Mouse (Mus musculus): Measurements from ENCODE around the gene Hus1. TPM values are rescaled to one million over a fixed set of nuclear protein-coding genes. Genes with fewer than 3 reads are reported as not detected.

The Hus1 gene
- polyA plus RNA-seq, 1 experiment from 2014 or later, result 23.0 TPM

DNA sequence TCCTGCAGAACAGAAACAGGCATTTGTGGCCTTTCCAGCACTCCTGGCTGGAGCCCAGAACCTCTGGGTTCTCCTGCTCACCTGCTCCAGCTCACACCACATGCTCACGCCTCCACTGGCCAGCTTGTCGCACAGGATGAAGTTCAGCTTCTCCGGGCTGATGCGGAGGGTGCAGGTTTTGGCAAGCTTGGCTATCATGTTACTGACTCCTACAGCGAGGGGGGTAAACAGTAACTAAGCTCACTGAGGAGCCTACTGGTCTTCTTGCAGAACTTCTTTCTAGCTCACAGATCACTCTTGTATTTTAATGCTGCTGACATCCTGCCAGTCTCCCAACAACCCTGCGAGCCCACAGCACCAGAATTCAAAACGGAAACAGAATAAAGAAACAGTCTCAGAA, 575 bp downstream of the Hus1 start:
- DNase-seq (ENCODE audit: low spot score) (no peak), ATAC-seq (replicated peaks; ENCODE audit: low FRiP score) (peak; percentile 66)
- Histone ChIP-seq H3K9ac (ENCODE audit: low read depth, low read length) (peak overlapping the region; percentile 96), H3K4me3 (ENCODE audit: low read depth, low read length) (peak overlapping the region; percentile 81), H3K9me3 (ENCODE audit: control insufficient read depth, low read length) (no peaks in the 10 kb centered on the region), H3K27me3 (replicated peaks; ENCODE audit: control insufficient read depth, insufficient read depth, low read length) (no peaks in the 10 kb centered on the region; the same call in 1 of the 2 replicates), H3K36me3 (ENCODE audit: control insufficient read depth, insufficient read depth, low read length) (peaks cover 11% of the 10 kb centered on the region; the same call in 1 of the 2 replicates), H3K27ac (ENCODE audit: low read depth, low read length) (peak overlapping the region; percentile 89), H3K4me2 (peak overlapping the region; percentile 92), H3K4me1 (replicated peaks; ENCODE audit: control insufficient read depth, insufficient read depth, low read length) (peaks cover 6% of the 10 kb centered on the region)
- WGBS, result under 1% methylated on average over 7 of the region's 7 CpGs

GRCm38 (mm10) chr11:9008761-9009160, 2.2 kb downstream of the Hus1 start:
- H3K9ac ChIP-seq (ENCODE audit: low read depth, low read length), result no peak overlapping the region
- ATAC-seq (replicated peaks; ENCODE audit: low FRiP score) (no peak), DNase-seq (ENCODE audit: low spot score) (no peak)
- H3K4me2 ChIP-seq, result no peak overlapping the region
- peaks cover 6% of the 10 kb centered on the region for H3K4me1 ChIP-seq (replicated peaks; ENCODE audit: control insufficient read depth, insufficient read depth, low read length)
- no peaks in the 10 kb centered on the region for H3K9me3 ChIP-seq (ENCODE audit: control insufficient read depth, low read length)
- H3K36me3 ChIP-seq (ENCODE audit: control insufficient read depth, insufficient read depth, low read length), result peaks cover 24% of the 10 kb centered on the region
- 88% methylated on average over 5 of the region's 5 CpGs for WGBS
- no peak overlapping the region for H3K4me3 ChIP-seq (ENCODE audit: low read depth, low read length)
- H3K27me3 ChIP-seq (replicated peaks; ENCODE audit: control insufficient read depth, insufficient read depth, low read length), result no peaks in the 10 kb centered on the region
- H3K27ac ChIP-seq (ENCODE audit: low read depth, low read length), result no peak overlapping the region

GRCm38 (mm10) chr11:8988084-8988483, 22.9 kb downstream of the Hus1 start:
- Histone ChIP-seq H3K9ac (ENCODE audit: low read depth, low read length) (no peak overlapping the region), H3K27ac (ENCODE audit: low read depth, low read length) (no peak overlapping the region), H3K9me3 (ENCODE audit: control insufficient read depth, low read length) (no peaks in the 10 kb centered on the region), H3K4me3 (ENCODE audit: low read depth, low read length) (no peak overlapping the region), H3K4me1 (replicated peaks; ENCODE audit: control insufficient read depth, insufficient read depth, low read length) (no peaks in the 10 kb centered on the region), H3K27me3 (replicated peaks; ENCODE audit: control insufficient read depth, insufficient read depth, low read length) (no peaks in the 10 kb centered on the region), H3K4me2 (no peak overlapping the region), H3K36me3 (ENCODE audit: control insufficient read depth, insufficient read depth, low read length) (peaks cover 16% of the 10 kb centered on the region)
- WGBS, result 64% methylated on average over 4 of the region's 4 CpGs
- DNase-seq (ENCODE audit: low spot score) (no peak), ATAC-seq (replicated peaks; ENCODE audit: low FRiP score) (no peak)

DNA sequence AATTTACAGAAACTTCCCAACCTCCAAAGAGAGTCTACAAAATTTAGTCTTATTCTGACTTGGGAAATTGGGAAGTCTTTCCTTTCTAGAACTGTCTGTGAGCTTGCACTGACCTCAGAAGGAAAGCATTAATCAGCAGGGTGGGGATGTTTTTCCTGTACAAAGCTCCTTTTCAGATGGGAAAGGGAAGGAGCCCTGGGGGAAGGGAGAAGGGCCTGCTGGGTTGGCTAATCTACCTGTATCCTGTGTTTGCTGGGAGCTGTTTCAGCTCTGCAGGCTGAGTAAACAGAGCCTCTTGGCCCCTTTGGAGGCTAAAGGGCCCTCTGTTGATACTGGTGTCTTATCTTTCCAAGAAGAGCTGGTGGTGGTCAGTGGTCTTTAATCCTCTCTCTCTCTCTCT, 24.9 kb downstream of the Hus1 start:
- Histone ChIP-seq H3K4me1 (replicated peaks; ENCODE audit: control insufficient read depth, insufficient read depth, low read length) (no peaks in the 10 kb centered on the region), H3K27ac (ENCODE audit: low read depth, low read length) (no peak overlapping the region), H3K4me3 (ENCODE audit: low read depth, low read length) (no peak overlapping the region), H3K36me3 (ENCODE audit: control insufficient read depth, insufficient read depth, low read length) (no peaks in the 10 kb centered on the region; the same call in 1 of the 2 replicates), H3K9ac (ENCODE audit: low read depth, low read length) (no peak overlapping the region), H3K9me3 (ENCODE audit: control insufficient read depth, low read length) (no peaks in the 10 kb centered on the region), H3K4me2 (no peak overlapping the region), H3K27me3 (replicated peaks; ENCODE audit: control insufficient read depth, insufficient read depth, low read length) (no peaks in the 10 kb centered on the region)
- no peak for DNase-seq (ENCODE audit: low spot score)
- ATAC-seq (replicated peaks; ENCODE audit: low FRiP score), result 0 out of 2 replicates have a peak, but pooled peaks have one; percentile 30

DNA sequence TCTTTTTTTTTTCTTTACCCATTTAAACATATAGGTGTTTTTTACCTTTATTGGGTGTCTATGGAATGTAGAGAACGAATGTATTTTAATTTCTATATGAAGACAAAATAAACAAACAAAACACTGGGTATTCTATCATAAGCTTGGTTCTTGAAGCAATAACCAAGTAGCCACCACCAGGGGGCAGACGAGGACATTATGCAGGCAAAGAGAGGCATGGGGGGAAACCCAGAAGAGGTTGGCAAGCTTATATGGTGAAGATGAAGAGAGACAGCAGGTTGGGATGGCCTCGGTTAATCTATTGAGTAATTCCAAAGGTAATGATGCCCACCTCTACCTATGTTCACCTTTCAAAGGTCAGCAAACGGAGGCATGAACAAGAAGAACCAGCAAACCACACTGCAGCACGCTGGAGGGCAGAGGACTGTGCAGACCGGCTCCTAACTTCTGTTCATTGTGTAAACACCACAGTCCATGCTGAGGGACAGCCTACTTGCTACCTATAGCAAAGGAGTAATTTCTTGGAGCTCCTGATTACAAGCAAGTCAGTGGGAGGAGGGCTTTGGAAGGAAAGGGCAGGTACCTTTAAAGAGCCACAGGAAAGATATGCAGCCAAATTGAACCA, 27.6 kb downstream of the Hus1 start:
- DNase-seq (ENCODE audit: low spot score) (peak; percentile 50), ATAC-seq (replicated peaks; ENCODE audit: low FRiP score) (peak; percentile 29; the same call in 1 of the 2 replicates)
- Histone ChIP-seq H3K36me3 (ENCODE audit: control insufficient read depth, insufficient read depth, low read length) (no peaks in the 10 kb centered on the region), H3K4me2 (no peak overlapping the region), H3K4me1 (replicated peaks; ENCODE audit: control insufficient read depth, insufficient read depth, low read length) (no peaks in the 10 kb centered on the region), H3K4me3 (ENCODE audit: low read depth, low read length) (no peak overlapping the region), H3K27ac (ENCODE audit: low read depth, low read length) (no peak overlapping the region), H3K9ac (ENCODE audit: low read depth, low read length) (no peak overlapping the region), H3K27me3 (replicated peaks; ENCODE audit: control insufficient read depth, insufficient read depth, low read length) (no peaks in the 10 kb centered on the region), H3K9me3 (ENCODE audit: control insufficient read depth, low read length) (no peaks in the 10 kb centered on the region)
- WGBS, result 34% methylated on average over 6 of the region's 6 CpGs

- ATAC-seq (replicated peaks; ENCODE audit: low FRiP score) (no peak), DNase-seq (ENCODE audit: low spot score) (no peak)
- 76% methylated on average over 4 of the region's 4 CpGs for WGBS
- Histone ChIP-seq H3K27ac (ENCODE audit: low read depth, low read length) (no peak overlapping the region), H3K36me3 (ENCODE audit: control insufficient read depth, insufficient read depth, low read length) (no peaks in the 10 kb centered on the region), H3K4me2 (no peak overlapping the region), H3K9ac (ENCODE audit: low read depth, low read length) (no peak overlapping the region), H3K4me3 (ENCODE audit: low read depth, low read length) (no peak overlapping the region), H3K9me3 (ENCODE audit: control insufficient read depth, low read length) (no peaks in the 10 kb centered on the region), H3K4me1 (replicated peaks; ENCODE audit: control insufficient read depth, insufficient read depth, low read length) (no peaks in the 10 kb centered on the region), H3K27me3 (replicated peaks; ENCODE audit: control insufficient read depth, insufficient read depth, low read length) (no peaks in the 10 kb centered on the region; the same call in 1 of the 2 replicates)
Observed at GRCm38 (mm10) chr11:8978154-8978553, 32.8 kb downstream of the Hus1 start.

- no peak within 1 kb of the TSS for H3K4me2 ChIP-seq
Observed at GRCm38 (mm10) chr11:8973166-8973565, 37.8 kb downstream of the Hus1 start, which contains the start of gene Pkd1l1. TSS of gene Pkd1l1 (minus strand) at chr11:8973266.

DNA sequence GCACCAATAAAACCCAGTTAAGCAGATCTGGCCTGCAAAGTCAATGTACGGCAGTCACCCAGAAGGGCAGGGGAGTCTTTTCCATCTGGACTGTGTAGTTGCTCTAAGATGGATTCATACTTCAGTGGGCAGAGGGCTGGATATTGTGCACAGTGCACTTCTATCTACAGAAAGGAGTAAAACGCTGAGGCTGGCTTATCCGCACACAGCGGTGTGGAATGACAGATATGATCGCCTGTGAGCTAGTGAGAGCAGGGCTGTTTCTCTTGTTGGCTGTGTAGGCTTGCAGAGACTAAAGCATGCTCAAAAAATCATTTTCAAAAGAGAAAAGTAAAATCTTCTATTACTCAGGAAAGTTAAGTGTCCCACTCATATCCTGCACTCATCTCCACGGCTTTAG, 38.9 kb downstream of the Hus1 start:
- no peak overlapping the region for H3K4me2 ChIP-seq
- ATAC-seq (replicated peaks; ENCODE audit: low FRiP score) (peak; percentile 80), DNase-seq (ENCODE audit: low spot score) (no peak)
- H3K9ac ChIP-seq (ENCODE audit: low read depth, low read length), result no peak overlapping the region
- no peak overlapping the region for H3K27ac ChIP-seq (ENCODE audit: low read depth, low read length)
- no peak overlapping the region for H3K4me3 ChIP-seq (ENCODE audit: low read depth, low read length)
- no peaks in the 10 kb centered on the region for H3K36me3 ChIP-seq (ENCODE audit: control insufficient read depth, insufficient read depth, low read length)
- H3K27me3 ChIP-seq (replicated peaks; ENCODE audit: control insufficient read depth, insufficient read depth, low read length), result no peaks in the 10 kb centered on the region; the same call in 1 of the 2 replicates
- H3K9me3 ChIP-seq (ENCODE audit: control insufficient read depth, low read length), result no peaks in the 10 kb centered on the region
- 72% methylated on average over 6 of the region's 6 CpGs for WGBS
- no peaks in the 10 kb centered on the region for H3K4me1 ChIP-seq (replicated peaks; ENCODE audit: control insufficient read depth, insufficient read depth, low read length)

More at GRCm38 (mm10) chr11:8973166-8973565, 37.8 kb downstream of the Hus1 start, which contains the start of gene Pkd1l1:
- H3K9ac ChIP-seq (ENCODE audit: low read depth, low read length), result no peak within 1 kb of the TSS
- no peaks in the 10 kb centered on the region for H3K4me1 ChIP-seq (replicated peaks; ENCODE audit: control insufficient read depth, insufficient read depth, low read length)
- H3K4me3 ChIP-seq (ENCODE audit: low read depth, low read length), result no peak within 1 kb of the TSS
- 68% methylated on average over 3 of the region's 3 CpGs for WGBS
- H3K27me3 ChIP-seq (replicated peaks; ENCODE audit: control insufficient read depth, insufficient read depth, low read length), result no peaks in the 10 kb centered on the region; the same call in 1 of the 2 replicates
- no peak for DNase-seq (ENCODE audit: low spot score)
- H3K27ac ChIP-seq (ENCODE audit: low read depth, low read length), result no peak within 1 kb of the TSS
- no peak for ATAC-seq (replicated peaks; ENCODE audit: low FRiP score)
- no peaks in the 10 kb centered on the region for H3K9me3 ChIP-seq (ENCODE audit: control insufficient read depth, low read length)
- H3K36me3 ChIP-seq (ENCODE audit: control insufficient read depth, insufficient read depth, low read length), result no peaks in the 10 kb centered on the region

GRCm38 (mm10) chr11:8970509-8970908, 40.5 kb downstream of the Hus1 start:
- H3K9me3 ChIP-seq (ENCODE audit: control insufficient read depth, low read length), result no peaks in the 10 kb centered on the region
- ATAC-seq (replicated peaks; ENCODE audit: low FRiP score) (peak; percentile 85), DNase-seq (ENCODE audit: low spot score) (no peak)
- H3K27ac ChIP-seq (ENCODE audit: low read depth, low read length), result no peak overlapping the region
- no peaks in the 10 kb centered on the region; the same call in 1 of the 2 replicates for H3K27me3 ChIP-seq (replicated peaks; ENCODE audit: control insufficient read depth, insufficient read depth, low read length)
- peak overlapping the region; percentile 34 for H3K4me2 ChIP-seq
- no peak overlapping the region for H3K9ac ChIP-seq (ENCODE audit: low read depth, low read length)
- H3K4me3 ChIP-seq (ENCODE audit: low read depth, low read length), result no peak overlapping the region
- no peaks in the 10 kb centered on the region for H3K36me3 ChIP-seq (ENCODE audit: control insufficient read depth, insufficient read depth, low read length)
- no peaks in the 10 kb centered on the region for H3K4me1 ChIP-seq (replicated peaks; ENCODE audit: control insufficient read depth, insufficient read depth, low read length)
- WGBS, result 53% methylated on average over 9 of the region's 9 CpGs
